Comparison of ENCODE assay signal across 33 mouse cellular contexts in the genomic region with DNA sequence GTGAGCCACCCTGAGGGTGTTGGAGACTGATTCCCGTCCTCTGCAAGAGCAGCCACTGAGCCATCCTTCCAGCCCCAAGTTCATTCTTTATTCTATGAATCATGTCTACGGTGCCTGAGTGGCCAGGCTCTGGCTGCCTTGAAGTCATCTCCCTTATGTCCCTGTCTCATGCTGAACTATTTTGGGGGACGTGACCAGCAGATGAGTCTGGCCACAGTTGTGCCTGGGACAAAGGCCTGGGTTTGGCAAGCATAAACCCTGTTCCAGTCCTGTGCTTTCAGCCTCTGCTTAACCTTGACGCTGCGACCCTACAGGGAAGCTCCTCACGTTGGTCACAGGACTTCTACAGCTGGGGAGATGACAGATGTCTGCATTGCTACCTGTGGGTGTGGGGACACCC. TPM values are rescaled to one million over a fixed set of nuclear protein-coding genes. Genes with fewer than 3 reads are reported as not detected.
DNase-seq lines count a peak whose midpoint lies in the region; ATAC-seq and TF ChIP-seq lines count a peak whose summit lies in the region.
"Had no signal": no experiment of that assay in that cellular context is flagged by ENCODE, and none has a peak within 500 bp of the region (broad histone marks: within the 10 kb centered on the region; RNA-seq: fewer than 3 reads in every experiment).

No protein-coding gene starts in this region.

- peak; percentile 66 for DNase-seq in gastrocnemius, adult 2 months
- DNase-seq in gastrocnemius, postnatal 14 days, result no peak
- DNase-seq in CH12.LX (ENCODE audit: extremely low read depth), result no peak
- peak; percentile 50 for DNase-seq in heart, postnatal 0 days (ENCODE audit: low spot score)
- no peak for DNase-seq in embryo, embryonic 11 days
- DNase-seq: adrenal gland, adult 2 months; cerebellum, adult 11 months; cerebellum, postnatal 14 days; kidney, postnatal 4 days; liver; lung, postnatal 4 days; right cerebral cortex, postnatal 4 days; thymus, adult 18-20 months; thymus, postnatal 36 days had no signal

- H3K27ac ChIP-seq in gastrocnemius, adult 2 months, result peak overlapping the region; percentile 99
- H3K27ac ChIP-seq in CH12.LX (ENCODE audit: insufficient read depth, low read depth), result no peak overlapping the region
- peak overlapping the region; percentile 99 for H3K27ac ChIP-seq in heart, embryonic 11.5 days (ENCODE audit: low read depth, low read length)
- peak overlapping the region; percentile 98 for H3K27ac ChIP-seq in heart, postnatal 0 days (ENCODE audit: low read depth)
- no peak overlapping the region for H3K27ac ChIP-seq in intestine, postnatal 0 days (ENCODE audit: low read depth, low read length)
- H3K27ac ChIP-seq: embryonic facial prominence, embryonic 12.5 days; hindbrain, postnatal 0 days; kidney, embryonic 15.5 days; liver, embryonic 15.5 days; lung, embryonic 15.5 days; stomach, embryonic 15.5 days had no signal

- dilution Hi-C loops in CH12.LX (cut with MboI; ENCODE audit: extremely low pct_ligation_motif_present, extremely low pct_unique_long_range_greater_than_20kb, low sequenced_read_pairs), result no loop called here

- intact Hi-C loops in gastrocnemius, adult 2 months (cut with DNase I), result no loop called here
- intact Hi-C loops in gastrocnemius, postnatal 14 days (cut with DNase I; ENCODE audit: low total_unique reads), result no loop called here

- no peaks in the 10 kb centered on the region for H3K9me3 ChIP-seq in CH12.LX (replicated peaks; ENCODE audit: low read length)
- no peaks in the 10 kb centered on the region for H3K9me3 ChIP-seq in heart, embryonic 11.5 days (replicated peaks; ENCODE audit: control insufficient read depth, low read length)
- no peaks in the 10 kb centered on the region for H3K9me3 ChIP-seq in heart, postnatal 0 days (replicated peaks; ENCODE audit: control insufficient read depth, low read length)
- H3K9me3 ChIP-seq in intestine, postnatal 0 days (ENCODE audit: control insufficient read depth), result no peaks in the 10 kb centered on the region
- H3K9me3 ChIP-seq: embryonic facial prominence, embryonic 12.5 days; kidney, embryonic 15.5 days; liver, embryonic 15.5 days; lung, embryonic 15.5 days; stomach, embryonic 15.5 days had no signal

- no peak for ATAC-seq in heart, embryonic 11.5 days (replicated peaks; ENCODE audit: insufficient number of reproducible peaks, low FRiP score, low TSS enrichment)
- ATAC-seq in heart, postnatal 0 days (ENCODE audit: insufficient read depth, low read depth), result no peak
- no peak for ATAC-seq in CD4-positive, CD25-positive, alpha-beta regulatory T cell, adult 4 months
- no peak for ATAC-seq in intestine, postnatal 0 days
- ATAC-seq: hindbrain, postnatal 0 days; intestine, embryonic 16.5 days; midbrain, embryonic 16.5 days had no signal

- no peak for TF ChIP-seq CTCF in gastrocnemius, adult 2 months (IDR thresholded peaks at IDR 0.05)
- TF ChIP-seq CTCF in CH12.LX (conservative IDR thresholded peaks at IDR 0.05 in 1 of 2, IDR thresholded peaks at IDR 0.05 in 1 of 2; ENCODE audit: low read depth in 2 of 2, low read length in 2 of 2), result no peak
- TF ChIP-seq CTCF in heart, postnatal 0 days (IDR thresholded peaks at IDR 0.05; ENCODE audit: low read depth), result no peak
- no peak for TF ChIP-seq CTCF in intestine, postnatal 0 days (IDR thresholded peaks at IDR 0.05; ENCODE audit: low read depth)

- no peaks in the 10 kb centered on the region for H3K79me2 ChIP-seq in CH12.LX (replicated peaks; ENCODE audit: control insufficient read depth, extremely low read depth, insufficient read depth, poor library complexity, severe bottlenecking)

- H3K27me3 ChIP-seq in CH12.LX (replicated peaks), result peaks cover 5% of the 10 kb centered on the region
- H3K27me3 ChIP-seq in heart, embryonic 11.5 days (ENCODE audit: control insufficient read depth, insufficient read depth, low read length), result peaks cover 5% of the 10 kb centered on the region; the same call in 1 of the 2 replicates
- H3K27me3 ChIP-seq in heart, postnatal 0 days (ENCODE audit: control insufficient read depth, insufficient read depth, low read length), result no peaks in the 10 kb centered on the region
- H3K27me3 ChIP-seq in intestine, postnatal 0 days (replicated peaks; ENCODE audit: control insufficient read depth, insufficient read depth, low read length), result no peaks in the 10 kb centered on the region

- WGBS in heart, embryonic 11.5 days (ENCODE audit: insufficient replicate concordance), result 33% methylated on average over 6 of the region's 6 CpGs
- WGBS in heart, postnatal 0 days, result 21% methylated on average over 6 of the region's 6 CpGs
- 50% methylated on average over 6 of the region's 6 CpGs for WGBS in intestine, postnatal 0 days

- no peaks in the 10 kb centered on the region for H3K36me3 ChIP-seq in CH12.LX (replicated peaks in 1 of 2; ENCODE audit: control insufficient read depth in 1 of 2, insufficient read depth in 1 of 2, low read length in 1 of 2)
- no peaks in the 10 kb centered on the region for H3K36me3 ChIP-seq in heart, embryonic 11.5 days (ENCODE audit: control insufficient read depth, insufficient read depth, low read length)
- no peaks in the 10 kb centered on the region for H3K36me3 ChIP-seq in heart, postnatal 0 days (replicated peaks; ENCODE audit: control insufficient read depth, insufficient read depth, low read length)
- no peaks in the 10 kb centered on the region for H3K36me3 ChIP-seq in intestine, postnatal 0 days (ENCODE audit: control insufficient read depth, insufficient read depth)
- H3K36me3 ChIP-seq: embryonic facial prominence, embryonic 12.5 days; kidney, embryonic 15.5 days; liver, embryonic 15.5 days; lung, embryonic 15.5 days; stomach, embryonic 15.5 days had no signal

- H3K4me3 ChIP-seq in gastrocnemius, adult 2 months, result peak overlapping the region; percentile 86
- no peak overlapping the region for H3K4me3 ChIP-seq in CH12.LX (replicated peaks in 1 of 3; ENCODE audit: low read depth in 2 of 3, low read length in 2 of 3, poor library complexity in 1 of 3)
- no peak overlapping the region for H3K4me3 ChIP-seq in heart, embryonic 11.5 days (ENCODE audit: low read depth, low read length)
- H3K4me3 ChIP-seq in heart, postnatal 0 days (ENCODE audit: low read depth, low read length), result peak overlapping the region; percentile 9; the same call in 1 of the 2 replicates
- no peak overlapping the region for H3K4me3 ChIP-seq in intestine, postnatal 0 days (ENCODE audit: low read depth, low read length)
- H3K4me3 ChIP-seq: embryonic facial prominence, embryonic 12.5 days; kidney, embryonic 15.5 days; liver, embryonic 15.5 days; lung, embryonic 15.5 days; stomach, embryonic 15.5 days had no signal

- H3K9ac ChIP-seq in CH12.LX (ENCODE audit: insufficient read depth, low read depth), result no peak overlapping the region
- H3K9ac ChIP-seq in heart, embryonic 11.5 days (ENCODE audit: low read depth, low read length), result peak overlapping the region; percentile 55
- peak overlapping the region; percentile 74 for H3K9ac ChIP-seq in heart, postnatal 0 days (replicated peaks; ENCODE audit: low read depth, low read length)
- no peak overlapping the region for H3K9ac ChIP-seq in intestine, postnatal 0 days (ENCODE audit: low read depth, low read length)
- H3K9ac ChIP-seq: embryonic facial prominence, embryonic 12.5 days; kidney, embryonic 15.5 days; liver, embryonic 15.5 days; lung, embryonic 15.5 days; stomach, embryonic 15.5 days had no signal

- no peak for TF ChIP-seq RAD21 in CH12.LX (IDR thresholded peaks at IDR 0.05; ENCODE audit: low read depth, low read length)

- H3K4me2 ChIP-seq in CH12.LX (ENCODE audit: insufficient read depth, low read depth, poor library complexity, severe bottlenecking), result no peak overlapping the region
- peak overlapping the region; percentile 56 for H3K4me2 ChIP-seq in heart, embryonic 11.5 days
- H3K4me2 ChIP-seq in heart, postnatal 0 days (ENCODE audit: low read depth, low read length), result peak overlapping the region; percentile 62
- H3K4me2 ChIP-seq in intestine, postnatal 0 days (replicated peaks; ENCODE audit: low read depth), result no peak overlapping the region
- H3K4me2 ChIP-seq: embryonic facial prominence, embryonic 12.5 days; kidney, embryonic 15.5 days; liver, embryonic 15.5 days; lung, embryonic 15.5 days; stomach, embryonic 15.5 days had no signal

- in situ Hi-C loops in CH12.LX (cut with MboI; ENCODE audit: low pct_ligation_motif_present, low pct_unique_long_range_greater_than_20kb, low sequenced_read_pairs), result loop anchor here (5.0 to 10.0 kb wide), 2 partner anchors 90 to 157 kb away; partner anchors contain the start of genes Hmg20b and Mfsd12

- no peak for TF ChIP-seq POLR2A in CH12.LX (IDR thresholded peaks at IDR 0.05; ENCODE audit: low read depth, low read length)

- no peak for TF ChIP-seq EP300 in CH12.LX (IDR thresholded peaks at IDR 0.05; ENCODE audit: low read length)
- TF ChIP-seq EP300 in heart, postnatal 0 days (IDR thresholded peaks at IDR 0.05; ENCODE audit: low read depth), result peak; percentile 74; the same call in 1 of the 2 replicates

- H3K4me1 ChIP-seq in CH12.LX (ENCODE audit: control insufficient read depth in 1 of 2, insufficient read depth in 2 of 2), result peaks cover 33 to 56% of the 10 kb centered on the region in 2 experiments
- H3K4me1 ChIP-seq in heart, embryonic 11.5 days (ENCODE audit: control insufficient read depth, insufficient read depth, low read length), result peaks cover 50% of the 10 kb centered on the region
- peaks cover 27% of the 10 kb centered on the region for H3K4me1 ChIP-seq in heart, postnatal 0 days (ENCODE audit: control insufficient read depth, insufficient read depth)
- H3K4me1 ChIP-seq in intestine, postnatal 0 days (replicated peaks; ENCODE audit: control insufficient read depth, insufficient read depth, low read length), result peaks cover 12% of the 10 kb centered on the region

RNA-seq across cellular contexts. Expression of gene Nmrk2, which starts 4.5 kb away (rescaled TPM):
- total RNA-seq in gastrocnemius, adult 2 months (2021), result 10 to 100 TPM; 59.7 to 72.8 TPM
- total RNA-seq in gastrocnemius, postnatal 14 days (2021), result 1 to 10 TPM; 1.8 to 5.5 TPM
- total RNA-seq in CH12.LX (2012; rRNA removed) (0.08 TPM in 1 of 2 replicates, not detected in the other), CH12.LX (2014; rRNA removed) (not detected in 2 replicates)
- polyA plus RNA-seq in CH12.LX (2012; ENCODE audit: insufficient read length, low read depth), result not detected in 2 replicates
- 2.2 and 3.6 TPM in 2 replicates for polyA plus RNA-seq in heart, embryonic 11.5 days (2014; fragmentation: Nextera tagmentation; extraction: Ambion mirVana)
- total RNA-seq in heart, postnatal 0 days (2014; rRNA removed; ENCODE audit: low replicate concordance), result 30.5 and 35.2 TPM in 2 replicates
- 13.0 and 14.2 TPM in 2 replicates for polyA plus RNA-seq in heart, postnatal 0 days (2015; fragmentation: Nextera tagmentation; extraction: Ambion mirVana)
- polyA plus RNA-seq in CD4-positive, CD25-positive, alpha-beta regulatory T cell, adult 4 months (2017; shearing (Covaris generic)), result under 1 TPM; 0.31 to 0.44 TPM
- 0.08 and 0.10 TPM in 2 replicates for polyA plus RNA-seq in intestine, postnatal 0 days (2015; fragmentation: Nextera tagmentation; extraction: Ambion mirVana)
- total RNA-seq: adrenal gland, adult 2 months; ES-E14; hematopoietic stem cell, adult 5-6 weeks; megakaryocyte-erythroid progenitor cell, adult 5-6 weeks had no signal
- polyA plus RNA-seq: adrenal gland, adult 2 months; forebrain, embryonic 11.5 days; intestine, embryonic 16.5 days; kidney, embryonic 15.5 days; midbrain, embryonic 16.5 days; neural tube, embryonic 14.5 days had no signal

RNA-seq across cellular contexts. Expression of gene 4930442H23Rik, which starts 13.7 kb away (rescaled TPM):
- total RNA-seq in gastrocnemius, adult 2 months (2021), result not detected
- total RNA-seq in gastrocnemius, postnatal 14 days (2021), result not detected
- 0.29 TPM in 1 of 2 replicates, not detected in the other for total RNA-seq in CH12.LX (2012; rRNA removed)
- total RNA-seq in CH12.LX (2014; rRNA removed), result not detected in 2 replicates
- 0.27 and 0.35 TPM in 2 replicates for polyA plus RNA-seq in CH12.LX (2012; ENCODE audit: insufficient read length, low read depth)
- polyA plus RNA-seq in heart, embryonic 11.5 days (2014; fragmentation: Nextera tagmentation; extraction: Ambion mirVana), result 0.21 TPM in 1 of 2 replicates, not detected in the other
- total RNA-seq in heart, postnatal 0 days (2014; rRNA removed; ENCODE audit: low replicate concordance), result not detected in 2 replicates
- polyA plus RNA-seq in heart, postnatal 0 days (2015; fragmentation: Nextera tagmentation; extraction: Ambion mirVana), result 0.12 TPM in 1 of 2 replicates, not detected in the other
- not detected for polyA plus RNA-seq in CD4-positive, CD25-positive, alpha-beta regulatory T cell, adult 4 months (2017; shearing (Covaris generic))
- polyA plus RNA-seq in intestine, postnatal 0 days (2015; fragmentation: Nextera tagmentation; extraction: Ambion mirVana), result 0.12 TPM in 2 replicates
- total RNA-seq: adrenal gland, adult 2 months; adrenal gland, postnatal 4 days; gastrocnemius, postnatal 36 days; hematopoietic stem cell, adult 5-6 weeks; hindbrain, postnatal 0 days; left cerebral cortex, postnatal 25 days; megakaryocyte-erythroid progenitor cell, adult 5-6 weeks had no signal
- polyA plus RNA-seq: embryonic facial prominence, embryonic 12.5 days; forebrain, embryonic 11.5 days; intestine, embryonic 16.5 days; kidney, embryonic 15.5 days; midbrain, embryonic 16.5 days; neural tube, embryonic 14.5 days; stomach, embryonic 15.5 days had no signal

RNA-seq across cellular contexts. Expression of gene Dapk3, which starts 14.5 kb away (rescaled TPM):
- 10 to 100 TPM; 22.1 to 24.9 TPM for total RNA-seq in gastrocnemius, adult 2 months (2021)
- total RNA-seq in gastrocnemius, postnatal 14 days (2021), result 10 to 100 TPM; 21.2 to 24.8 TPM
- total RNA-seq in CH12.LX (2012; rRNA removed) (43.9 and 46.2 TPM in 2 replicates), CH12.LX (2014; rRNA removed) (25.4 and 27.5 TPM in 2 replicates)
- 39.5 and 44.5 TPM in 2 replicates for polyA plus RNA-seq in CH12.LX (2012; ENCODE audit: insufficient read length, low read depth)
- 44.1 and 47.4 TPM in 2 replicates for polyA plus RNA-seq in heart, embryonic 11.5 days (2014; fragmentation: Nextera tagmentation; extraction: Ambion mirVana)
- total RNA-seq in heart, postnatal 0 days (2014; rRNA removed; ENCODE audit: low replicate concordance), result 56.5 and 72.7 TPM in 2 replicates
- polyA plus RNA-seq in heart, postnatal 0 days (2015; fragmentation: Nextera tagmentation; extraction: Ambion mirVana), result 29.0 and 31.7 TPM in 2 replicates
- polyA plus RNA-seq in CD4-positive, CD25-positive, alpha-beta regulatory T cell, adult 4 months (2017; shearing (Covaris generic)), result 1 to 10 TPM; 1.3 to 2.6 TPM
- polyA plus RNA-seq in intestine, postnatal 0 days (2015; fragmentation: Nextera tagmentation; extraction: Ambion mirVana), result 50.5 and 53.4 TPM in 2 replicates

RNA-seq across cellular contexts. Expression of gene Eef2, which starts 20.9 kb away (rescaled TPM):
- total RNA-seq in gastrocnemius, adult 2 months (2021), result 1,000 to 10,000 TPM; 1,128 to 1,335 TPM
- 100 to 1,000 TPM; 892 to 898 TPM for total RNA-seq in gastrocnemius, postnatal 14 days (2021)
- total RNA-seq in CH12.LX (2012; rRNA removed) (3,382 and 4,660 TPM in 2 replicates), CH12.LX (2014; rRNA removed) (1,528 and 1,752 TPM in 2 replicates)
- 2,532 and 2,649 TPM in 2 replicates for polyA plus RNA-seq in CH12.LX (2012; ENCODE audit: insufficient read length, low read depth)
- polyA plus RNA-seq in heart, embryonic 11.5 days (2014; fragmentation: Nextera tagmentation; extraction: Ambion mirVana), result 313 and 338 TPM in 2 replicates
- total RNA-seq in heart, postnatal 0 days (2014; rRNA removed; ENCODE audit: low replicate concordance), result 1,828 and 2,004 TPM in 2 replicates
- polyA plus RNA-seq in heart, postnatal 0 days (2015; fragmentation: Nextera tagmentation; extraction: Ambion mirVana), result 353 and 370 TPM in 2 replicates
- 1,000 to 10,000 TPM in 1 of 2 experiments, 100 to 1,000 TPM in 1; 934 to 1,665 TPM for polyA plus RNA-seq in CD4-positive, CD25-positive, alpha-beta regulatory T cell, adult 4 months (2017; shearing (Covaris generic))
- polyA plus RNA-seq in intestine, postnatal 0 days (2015; fragmentation: Nextera tagmentation; extraction: Ambion mirVana), result 286 and 316 TPM in 2 replicates

RNA-seq across cellular contexts. Expression of gene Pias4, which starts 29.6 kb away (rescaled TPM):
- 10 to 100 TPM; 15.7 to 16.2 TPM for total RNA-seq in gastrocnemius, adult 2 months (2021)
- total RNA-seq in gastrocnemius, postnatal 14 days (2021), result 10 to 100 TPM; 12.3 to 12.8 TPM
- total RNA-seq in CH12.LX (2012; rRNA removed), result 24.3 and 26.6 TPM in 2 replicates
- total RNA-seq in CH12.LX (2014; rRNA removed), result 13.6 and 15.3 TPM in 2 replicates
- polyA plus RNA-seq in CH12.LX (2012; ENCODE audit: insufficient read length, low read depth), result 26.5 and 33.5 TPM in 2 replicates
- 39.4 and 39.7 TPM in 2 replicates for polyA plus RNA-seq in heart, embryonic 11.5 days (2014; fragmentation: Nextera tagmentation; extraction: Ambion mirVana)
- 14.4 and 19.6 TPM in 2 replicates for total RNA-seq in heart, postnatal 0 days (2014; rRNA removed; ENCODE audit: low replicate concordance)
- polyA plus RNA-seq in heart, postnatal 0 days (2015; fragmentation: Nextera tagmentation; extraction: Ambion mirVana), result 19.8 and 20.7 TPM in 2 replicates
- 10 to 100 TPM; 17.1 to 20.0 TPM for polyA plus RNA-seq in CD4-positive, CD25-positive, alpha-beta regulatory T cell, adult 4 months (2017; shearing (Covaris generic))
- 32.8 and 36.5 TPM in 2 replicates for polyA plus RNA-seq in intestine, postnatal 0 days (2015; fragmentation: Nextera tagmentation; extraction: Ambion mirVana)

Comparison
In these comparisons a context has a peak if more than half of its experiments do, and no peak if none do; other contexts are left out.
1. DNase-seq: peak in gastrocnemius, adult 2 months (single experiment) and heart, postnatal 0 days (single experiment); none in gastrocnemius, postnatal 14 days (single experiment), CH12.LX (single experiment) and embryo, embryonic 11 days (single experiment).
2. H3K4me3 ChIP-seq: peak in gastrocnemius, adult 2 months (single experiment) and heart, postnatal 0 days (single experiment); none in CH12.LX (0 of 3), heart, embryonic 11.5 days (single experiment) and intestine, postnatal 0 days (single experiment).
3. H3K27ac ChIP-seq: peak in gastrocnemius, adult 2 months (single experiment), heart, embryonic 11.5 days (single experiment) and heart, postnatal 0 days (single experiment); none in CH12.LX (single experiment) and intestine, postnatal 0 days (single experiment).
4. H3K4me2 ChIP-seq: peak in heart, embryonic 11.5 days (single experiment) and heart, postnatal 0 days (single experiment); none in CH12.LX (single experiment) and intestine, postnatal 0 days (single experiment).
5. H3K9ac ChIP-seq: peak in heart, embryonic 11.5 days (single experiment) and heart, postnatal 0 days (single experiment); none in CH12.LX (single experiment) and intestine, postnatal 0 days (single experiment).